Mouse (Mus musculus): ENCODE data around the gene Muc3. TPM values are rescaled to one million over a fixed set of nuclear protein-coding genes. Genes with fewer than 3 reads are reported as not detected.

The Muc3 gene
- polyA plus RNA-seq, 1 experiment from 2014 or later, result not detected

Other genes with a start within 250 kb of the Muc3 start
- 107 and 115 TPM in 2 replicates for gene Ift22, start 241.2 kb downstream of the Muc3 start, polyA plus RNA-seq (2016; fragmentation: Nextera tagmentation; extraction: Ambion mirVana)
- gene Fis1, start 196.0 kb downstream of the Muc3 start, polyA plus RNA-seq (2016; fragmentation: Nextera tagmentation; extraction: Ambion mirVana), result 287 and 302 TPM in 2 replicates
- gene Cldn15, start 182.7 kb downstream of the Muc3 start, polyA plus RNA-seq (2016; fragmentation: Nextera tagmentation; extraction: Ambion mirVana), result 0.27 and 0.50 TPM in 2 replicates
- 34.5 and 36.4 TPM in 2 replicates for gene Plod3, start 162.3 kb downstream of the Muc3 start, polyA plus RNA-seq (2016; fragmentation: Nextera tagmentation; extraction: Ambion mirVana)
- gene Znhit1, start 161.3 kb downstream of the Muc3 start, polyA plus RNA-seq (2016; fragmentation: Nextera tagmentation; extraction: Ambion mirVana), result 97.9 and 102 TPM in 2 replicates
- 0.68 and 0.92 TPM in 2 replicates for gene Vgf, start 122.9 kb downstream of the Muc3 start, polyA plus RNA-seq (2016; fragmentation: Nextera tagmentation; extraction: Ambion mirVana)
- gene Ap1s1, start 103.2 kb downstream of the Muc3 start, polyA plus RNA-seq (2016; fragmentation: Nextera tagmentation; extraction: Ambion mirVana), result 209 and 221 TPM in 2 replicates
- gene Serpine1, start 77.1 kb downstream of the Muc3 start, polyA plus RNA-seq (2016; fragmentation: Nextera tagmentation; extraction: Ambion mirVana), result 0.11 and 0.35 TPM in 2 replicates
- gene Trim56, start 33.1 kb downstream of the Muc3 start, polyA plus RNA-seq (2016; fragmentation: Nextera tagmentation; extraction: Ambion mirVana), result 5.6 and 6.8 TPM in 2 replicates
- gene Muc3a, start 63.1 kb upstream of the Muc3 start, polyA plus RNA-seq (2016; fragmentation: Nextera tagmentation; extraction: Ambion mirVana), result not detected in 2 replicates
- 3.1 and 3.6 TPM in 2 replicates for gene Ache, start 138.2 kb upstream of the Muc3 start, polyA plus RNA-seq (2016; fragmentation: Nextera tagmentation; extraction: Ambion mirVana)
- gene Ufsp1, start 145.3 kb upstream of the Muc3 start, polyA plus RNA-seq (2016; fragmentation: Nextera tagmentation; extraction: Ambion mirVana), result 6.0 and 7.2 TPM in 2 replicates
- gene Srrt, start 158.4 kb upstream of the Muc3 start, polyA plus RNA-seq (2016; fragmentation: Nextera tagmentation; extraction: Ambion mirVana), result 184 and 198 TPM in 2 replicates
- 41.3 and 43.9 TPM in 2 replicates for gene Trip6, start 165.1 kb upstream of the Muc3 start, polyA plus RNA-seq (2016; fragmentation: Nextera tagmentation; extraction: Ambion mirVana)
- gene Slc12a9, start 184.3 kb upstream of the Muc3 start, polyA plus RNA-seq (2016; fragmentation: Nextera tagmentation; extraction: Ambion mirVana), result 17.3 and 17.4 TPM in 2 replicates
- gene Ephb4, start 200.8 kb upstream of the Muc3 start, polyA plus RNA-seq (2016; fragmentation: Nextera tagmentation; extraction: Ambion mirVana), result 26.7 and 27.7 TPM in 2 replicates

Data from forebrain, embryonic 12.5 days (tissue).